Mouse (Mus musculus) cortical plate, adult 2 months (tissue): Measurements from ENCODE around the gene Nrxn2. TPM values are rescaled to one million over a fixed set of nuclear protein-coding genes. Genes with fewer than 3 reads are reported as not detected.

Experiments
- H3K27ac ChIP-seq: fragments of 200-500 bp; 2 replicates; pipeline ENCODE4 v1.5.1; 2012; ENCODE audit warnings: low read length, control low read depth, inconsistent platforms; ENCODE audit not compliant: insufficient read depth
- H3K4me1 ChIP-seq: fragments of 200-500 bp; 2 replicates; pipeline ENCODE4 v1.6.1; 2011; ENCODE audit warnings: low read length; ENCODE audit not compliant: control insufficient read depth, insufficient read depth
- H3K4me3 ChIP-seq: fragments of 200-500 bp; 2 replicates; pipeline ENCODE4 v1.5.1; 2011; ENCODE audit warnings: mild to moderate bottlenecking, low read length, control low read depth; ENCODE audit not compliant: insufficient read depth
- CTCF ChIP-seq: fragments of 200-500 bp; IDR thresholded peaks from 2 replicates; pipeline ENCODE4 v1.5.1; 2011; ENCODE audit warnings: mild to moderate bottlenecking, control low read depth, low read length; ENCODE audit not compliant: insufficient read depth; ENCODE audit errors: extremely low read depth
- POLR2A ChIP-seq: fragments of 200-500 bp; IDR thresholded peaks from 2 replicates; pipeline ENCODE4 v1.6.1; 2011; ENCODE audit warnings: mild to moderate bottlenecking, low read length, control low read depth; ENCODE audit not compliant: insufficient read depth; ENCODE audit errors: extremely low read depth
- polyA plus RNA-seq: library from polyadenylated mRNA; depleted of rRNA; stranded (reverse); fragments of >200 nt; gene quantifications from 2 replicates; pipeline ENCODE4 v1.2.3, GENCODE M21; 2012

The Nrxn2 gene
- polyA plus RNA-seq, 1 experiment: 279 TPM

- Histone ChIP-seq H3K4me1 (peaks cover 2% of the 10 kb centered on the region), H3K4me3 (peak within 1 kb of the TSS; percentile 52), H3K27ac (peak within 1 kb of the TSS; percentile 80)
- TF ChIP-seq POLR2A (no peak), CTCF (no peak)
These were observed 19.0 kb upstream of the Nrxn2 start, which contains the start of gene Rasgrp2 for GRCm38 (mm10) chr19:6399285-6400095. Gene Rasgrp2 (plus strand): TSS chr19:6399340.

- H3K27ac ChIP-seq: no peak overlapping the region; the same call in 1 of the 2 replicates
These were observed 18.1 kb upstream of the Nrxn2 start for GRCm38 (mm10) chr19:6400096-6401086.

DNA sequence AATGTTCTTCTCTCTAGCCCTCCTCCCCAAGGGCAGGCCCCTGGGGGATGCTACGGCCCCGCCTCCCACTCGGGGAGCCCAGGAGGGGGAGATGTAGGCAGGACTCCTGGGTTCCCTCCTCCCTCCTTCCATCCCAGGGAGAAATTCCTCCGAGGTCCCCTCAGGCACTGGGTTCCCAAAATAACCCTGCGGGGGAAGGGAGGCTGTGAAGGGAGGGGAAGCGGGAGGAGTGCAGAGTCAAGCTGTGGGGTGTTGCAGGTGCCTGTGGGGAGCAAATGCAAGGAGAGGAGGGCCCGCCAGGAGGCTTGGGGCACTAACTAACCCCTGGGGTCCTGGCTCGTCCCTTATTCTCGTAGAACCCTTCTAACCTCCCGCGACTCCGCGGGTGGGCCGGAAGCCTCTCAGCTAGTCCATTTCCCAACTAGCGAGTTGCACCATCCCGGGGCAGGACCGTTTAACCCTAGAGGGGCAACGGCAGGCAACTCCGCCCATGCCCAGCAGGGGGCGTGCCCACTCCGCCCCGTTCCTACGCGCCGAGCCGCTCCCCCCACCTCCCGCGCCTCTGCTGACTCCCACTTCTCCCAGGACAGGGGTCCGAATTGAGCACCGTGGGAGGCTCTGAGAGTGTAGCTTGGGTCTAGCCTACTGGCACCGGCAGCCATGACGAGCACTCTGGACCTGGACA lies 17.3 kb upstream of the Nrxn2 start:
- Histone ChIP-seq H3K4me3 (peak overlapping the region; percentile 52), H3K4me1 (peaks cover 2% of the 10 kb centered on the region), H3K27ac (0 out of 2 replicates have a peak overlapping the region, but pooled peaks have one; percentile 39)
- no peak for TF ChIP-seq POLR2A
- peak; percentile 40 for TF ChIP-seq CTCF

More at GRCm38 (mm10) chr19:6400096-6401086, 18.1 kb upstream of the Nrxn2 start:
- peaks cover 2% of the 10 kb centered on the region for H3K4me1 ChIP-seq
- TF ChIP-seq CTCF (no peak), POLR2A (no peak)
- peak overlapping the region; percentile 52 for H3K4me3 ChIP-seq

- H3K4me3 ChIP-seq: peak overlapping the region; percentile 52
- TF ChIP-seq POLR2A (no peak), CTCF (no peak)
- peaks cover 2% of the 10 kb centered on the region for H3K4me1 ChIP-seq
- H3K27ac ChIP-seq: 0 out of 2 replicates have a peak overlapping the region, but pooled peaks have one; percentile 39
These were observed 16.6 kb upstream of the Nrxn2 start for GRCm38 (mm10) chr19:6401951-6402350.

DNA sequence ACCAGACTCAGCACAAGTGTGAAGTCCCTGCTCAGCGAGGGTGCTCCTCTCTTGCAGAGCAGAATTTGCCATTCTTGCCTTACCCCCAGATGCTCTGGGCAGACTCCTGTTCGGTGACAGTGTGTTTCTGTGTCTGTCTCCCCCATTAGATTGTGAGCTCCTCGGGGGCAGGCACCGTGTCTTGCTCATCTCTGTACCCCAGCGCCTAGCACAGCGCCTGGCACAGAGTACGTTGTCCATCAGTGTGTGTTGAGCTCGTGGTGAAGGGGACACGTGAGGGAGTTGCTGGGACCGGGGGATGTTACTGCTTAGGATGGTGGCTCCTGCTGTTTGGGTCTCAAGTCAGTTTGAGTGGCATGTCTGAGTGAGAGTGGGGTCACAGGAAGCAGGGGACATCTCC lies 14.7 kb upstream of the Nrxn2 start:
- H3K27ac ChIP-seq: no peak overlapping the region
- TF ChIP-seq CTCF (no peak), POLR2A (no peak)
- peaks cover 2% of the 10 kb centered on the region for H3K4me1 ChIP-seq
- no peak overlapping the region for H3K4me3 ChIP-seq

GRCm38 (mm10) chr19:6405433-6405832 lies 13.1 kb upstream of the Nrxn2 start:
- no peak overlapping the region for H3K27ac ChIP-seq
- H3K4me3 ChIP-seq: no peak overlapping the region
- H3K4me1 ChIP-seq: peaks cover 2% of the 10 kb centered on the region
- no peak for TF ChIP-seq CTCF
- no peak for TF ChIP-seq POLR2A

DNA sequence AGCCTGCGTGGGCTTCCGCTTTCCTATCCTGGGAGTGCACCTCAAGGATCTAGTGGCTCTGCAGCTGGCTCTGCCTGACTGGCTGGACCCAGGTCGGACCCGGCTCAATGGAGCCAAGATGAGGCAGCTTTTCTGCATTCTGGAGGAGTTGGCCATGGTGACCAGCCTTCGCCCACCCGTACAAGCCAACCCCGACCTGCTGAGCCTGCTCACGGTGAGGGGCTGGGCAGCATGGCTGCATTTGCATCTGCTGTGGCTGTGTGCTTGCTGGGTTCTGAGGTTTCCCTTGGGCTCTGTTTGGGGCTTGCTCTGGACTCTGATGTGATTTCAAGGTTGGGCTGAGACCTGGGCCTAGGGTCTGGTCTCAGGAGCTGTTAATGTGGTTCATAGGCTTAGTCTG lies 11.4 kb upstream of the Nrxn2 start:
- Histone ChIP-seq H3K4me3 (no peak overlapping the region), H3K4me1 (no peaks in the 10 kb centered on the region), H3K27ac (no peak overlapping the region)
- no peak for TF ChIP-seq POLR2A
- no peak for TF ChIP-seq CTCF

DNA sequence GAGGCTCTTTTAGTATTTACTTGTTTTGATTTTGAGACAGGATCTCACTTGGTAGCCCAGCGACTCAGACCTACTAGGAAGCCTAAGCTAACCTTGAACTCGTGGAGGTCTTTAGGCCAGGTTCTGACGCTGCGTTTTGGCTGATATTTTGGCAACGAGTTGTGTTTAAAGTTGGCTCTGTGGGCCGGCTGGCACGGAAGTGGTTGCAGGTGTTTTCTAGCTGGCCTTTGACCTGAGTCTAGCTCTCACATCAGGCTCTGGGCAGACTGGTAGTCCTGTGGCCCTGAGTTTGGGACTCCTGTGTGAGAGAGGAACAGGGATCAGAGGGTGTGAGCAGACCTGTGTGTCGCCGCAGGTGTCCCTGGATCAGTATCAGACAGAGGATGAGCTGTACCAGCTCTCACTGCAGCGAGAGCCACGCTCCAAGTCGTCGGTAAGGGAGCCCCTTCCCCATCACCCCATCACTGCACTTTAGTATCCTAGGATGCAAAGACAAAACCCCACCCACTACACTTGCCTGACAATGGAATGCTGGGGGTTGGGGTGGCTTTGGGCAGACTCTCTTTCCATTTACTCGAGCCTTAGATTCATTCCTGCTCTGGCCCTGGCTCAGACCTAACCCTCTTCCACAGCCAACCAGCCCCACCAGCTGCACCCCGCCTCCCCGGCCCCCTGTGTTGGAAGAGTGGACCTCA lies 10.6 kb upstream of the Nrxn2 start:
- Histone ChIP-seq H3K27ac (no peak overlapping the region), H3K4me1 (no peaks in the 10 kb centered on the region), H3K4me3 (no peak overlapping the region)
- no peak for TF ChIP-seq CTCF
- no peak for TF ChIP-seq POLR2A

DNA sequence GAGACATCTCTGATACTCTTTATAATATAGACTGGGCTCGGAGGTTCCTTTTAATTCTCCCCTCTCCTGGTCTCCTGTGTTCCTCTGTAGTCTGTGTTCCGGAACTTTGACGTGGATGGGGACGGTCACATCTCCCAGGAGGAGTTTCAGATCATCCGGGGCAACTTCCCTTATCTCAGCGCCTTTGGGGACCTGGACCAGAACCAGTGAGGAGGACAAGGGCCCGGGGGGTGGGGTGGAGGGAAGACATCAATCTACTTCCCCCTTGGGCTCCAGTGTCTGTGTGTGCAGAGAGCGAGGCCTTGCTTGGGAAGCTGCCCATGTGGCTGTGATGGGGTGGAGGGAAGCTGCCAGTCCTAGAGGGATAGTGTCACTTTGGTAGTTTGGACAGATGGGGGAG lies 9.8 kb upstream of the Nrxn2 start:
- Histone ChIP-seq H3K4me1 (no peaks in the 10 kb centered on the region), H3K27ac (no peak overlapping the region), H3K4me3 (no peak overlapping the region)
- TF ChIP-seq POLR2A: no peak
- no peak for TF ChIP-seq CTCF
